28 mouse cellular contexts compared by ENCODE assay signal in genomic region chr1:130371291-130371690, GRCm38 (mm10). TPM values are rescaled to one million over a fixed set of nuclear protein-coding genes. Genes with fewer than 3 reads are reported as not detected.
"Had no signal": no experiment of that assay in that cellular context is flagged by ENCODE, and none has a peak within 500 bp of the region (broad histone marks: within the 10 kb centered on the region; RNA-seq: fewer than 3 reads in every experiment).

No protein-coding gene starts in this region.

- DNase-seq: kidney, adult 8-10 months; kidney, postnatal 10 days; kidney, postnatal 36 days; layer of hippocampus, postnatal 36 days; liver; lung, adult 18-20 months; lung, postnatal 10 days; lung, postnatal 36 days; retina, postnatal 1 day; right cerebral cortex, postnatal 25 days; thymus, adult 2 months; thymus, postnatal 14 days; thymus, postnatal 4 days had no signal

- H3K27ac ChIP-seq: kidney, embryonic 15.5 days; left cerebral cortex, adult 2 months; limb, embryonic 13.5 days; liver, embryonic 12.5 days; liver, embryonic 15.5 days; lung, embryonic 15.5 days; midbrain, embryonic 10.5 days; midbrain, embryonic 15.5 days; neural tube, embryonic 12.5 days; neural tube, embryonic 15.5 days; stomach, postnatal 0 days had no signal

- H3K27me3 ChIP-seq: kidney, embryonic 15.5 days; limb, embryonic 13.5 days; liver, embryonic 12.5 days; liver, embryonic 15.5 days; lung, embryonic 15.5 days; midbrain, embryonic 15.5 days; neural tube, embryonic 12.5 days; neural tube, embryonic 15.5 days had no signal

- H3K4me1 ChIP-seq: kidney, embryonic 15.5 days; limb, embryonic 13.5 days; lung, embryonic 15.5 days; midbrain, embryonic 10.5 days; neural tube, embryonic 12.5 days; neural tube, embryonic 15.5 days had no signal

- H3K36me3 ChIP-seq: kidney, embryonic 15.5 days; limb, embryonic 13.5 days; liver, embryonic 12.5 days; liver, embryonic 15.5 days; lung, embryonic 15.5 days; midbrain, embryonic 10.5 days; midbrain, embryonic 15.5 days; neural tube, embryonic 12.5 days; neural tube, embryonic 15.5 days had no signal

- H3K9ac ChIP-seq: kidney, embryonic 15.5 days; limb, embryonic 13.5 days; liver, embryonic 12.5 days; liver, embryonic 15.5 days; lung, embryonic 15.5 days; midbrain, embryonic 15.5 days; neural tube, embryonic 12.5 days; neural tube, embryonic 15.5 days had no signal

- H3K4me3 ChIP-seq: kidney, embryonic 15.5 days; left cerebral cortex, adult 2 months; limb, embryonic 13.5 days; liver, embryonic 12.5 days; liver, embryonic 15.5 days; lung, embryonic 15.5 days; megakaryocyte, embryonic 14.5 days; midbrain, embryonic 10.5 days; midbrain, embryonic 15.5 days; neural tube, embryonic 12.5 days; neural tube, embryonic 15.5 days had no signal

- H3K9me3 ChIP-seq: kidney, embryonic 15.5 days; limb, embryonic 13.5 days; liver, embryonic 12.5 days; liver, embryonic 15.5 days; lung, embryonic 15.5 days; megakaryocyte, embryonic 14.5 days; midbrain, embryonic 10.5 days; midbrain, embryonic 15.5 days; neural tube, embryonic 12.5 days; neural tube, embryonic 15.5 days had no signal

RNA-seq across cellular contexts. Expression of gene Cd55b, which starts 51.5 kb away (rescaled TPM):
- total RNA-seq: layer of hippocampus, adult 8-10 months; left cerebral cortex, postnatal 10 days; left cerebral cortex, postnatal 36 days had no signal
- polyA plus RNA-seq: kidney, embryonic 15.5 days; limb, embryonic 13.5 days; liver, embryonic 15.5 days; midbrain, embryonic 10.5 days; midbrain, embryonic 15.5 days; neural tube, embryonic 12.5 days; neural tube, embryonic 15.5 days; thymus, adult 2 months had no signal
